Mouse (Mus musculus): ENCODE measurements around the gene Slco3a1.

- TF ChIP-seq CTCF (IDR thresholded peaks at IDR 0.05; ENCODE audit: low read depth) (no peak), EP300 (IDR thresholded peaks at IDR 0.05; ENCODE audit: low read depth) (no peak)
These were observed 43.9 kb downstream of the Slco3a1 start for GRCm38 (mm10) chr7:74510676-74511075.
